Mouse (Mus musculus) intestine, embryonic 15.5 days (tissue): ENCODE results near the gene Icam4. TPM values are rescaled to one million over a fixed set of nuclear protein-coding genes. Genes with fewer than 3 reads are reported as not detected.

ENCODE experiments used
- ATAC-seq: fragments of 200-750 bp; cut with Nextera tagmentation; 2 replicates; pipeline ENCODE4 v1.8.0; 2017; ENCODE audit warnings: moderate TSS enrichment, moderate library complexity
- H3K27ac ChIP-seq: fragments of 300-500 bp; sonication (generic); 2 replicates; pipeline ENCODE4 v1.5.1; 2015; ENCODE audit warnings: mild to moderate bottlenecking, inconsistent platforms
- H3K27me3 ChIP-seq: fragments of 300-500 bp; sonication (generic); replicated peaks from 2 replicates; pipeline ENCODE4 v1.6.1; 2015; ENCODE audit warnings: inconsistent platforms
- H3K36me3 ChIP-seq: fragments of 300-500 bp; sonication (generic); 2 replicates; pipeline ENCODE4 v1.6.1; 2015; ENCODE audit warnings: inconsistent platforms
- H3K4me1 ChIP-seq: fragments of 300-500 bp; sonication (generic); replicated peaks from 2 replicates; pipeline ENCODE4 v1.6.1; 2015; ENCODE audit warnings: inconsistent platforms
- H3K4me2 ChIP-seq: fragments of 300-500 bp; sonication (generic); replicated peaks from 2 replicates; pipeline ENCODE4 v1.6.1; 2015; ENCODE audit warnings: mild to moderate bottlenecking, inconsistent platforms
- H3K4me3 ChIP-seq: fragments of 300-500 bp; sonication (generic); replicated peaks from 2 replicates; pipeline ENCODE4 v1.5.1; 2015; ENCODE audit warnings: inconsistent platforms
- H3K9ac ChIP-seq: fragments of 300-500 bp; sonication (generic); 2 replicates; pipeline ENCODE4 v1.6.1; 2015; ENCODE audit warnings: inconsistent platforms
- H3K9me3 ChIP-seq: fragments of 300-500 bp; sonication (generic); 2 replicates; pipeline ENCODE4 v1.6.1; 2016; ENCODE audit warnings: inconsistent platforms
- WGBS: fragments of 180-500 bp; shearing (Covaris S2); methylation state at CpG from one replicate; pipeline ENCODE4 v1.1.7; 2015; 5-methylcytosine and 5-hydroxymethylcytosine counted together
- polyA plus RNA-seq: library from polyadenylated mRNA; unstranded; fragments of >200 nt; fragmentation: Nextera tagmentation; extraction: Ambion mirVana; gene quantifications from 2 replicates; pipeline ENCODE4 v1.2.1, GENCODE M21; 2015

Gene Icam4
- polyA plus RNA-seq, 1 experiment from 2014 or later: 2.9 TPM

GRCm38 (mm10) chr9:21015571-21016130 lies 13.5 kb upstream of the Icam4 start, which contains the start of gene Icam1:
Gene Icam1, plus strand, starts transcription at chr9:21015985.
- Histone ChIP-seq H3K9ac (peak within 1 kb of the TSS; percentile 37), H3K27me3 (peaks cover 15% of the 10 kb centered on the region), H3K4me2 (peak within 1 kb of the TSS; percentile 83), H3K4me3 (peak within 1 kb of the TSS; percentile 44), H3K27ac (peak within 1 kb of the TSS; percentile 51; the same call in 1 of the 2 replicates), H3K36me3 (no peaks in the 10 kb centered on the region), H3K4me1 (peaks cover 27% of the 10 kb centered on the region), H3K9me3 (no peaks in the 10 kb centered on the region)
- under 1% methylated on average over 30 of the region's 30 CpGs for WGBS
- peak; percentile 88 for ATAC-seq

GRCm38 (mm10) chr9:21016331-21017176 lies 12.6 kb upstream of the Icam4 start:
- peak overlapping the region; percentile 13; the same call in 1 of the 2 replicates for H3K9ac ChIP-seq
- ATAC-seq: peak; percentile 40
- no peak overlapping the region for H3K27ac ChIP-seq

GRCm38 (mm10) chr9:21017177-21017575 lies 12.0 kb upstream of the Icam4 start:
- H3K9ac ChIP-seq: no peak overlapping the region
- no peaks in the 10 kb centered on the region for H3K36me3 ChIP-seq
- peak overlapping the region; percentile 44; the same call in 1 of the 2 replicates for H3K4me3 ChIP-seq
- H3K4me2 ChIP-seq: peak overlapping the region; percentile 83
- peaks cover 15% of the 10 kb centered on the region for H3K27me3 ChIP-seq
- no peaks in the 10 kb centered on the region for H3K9me3 ChIP-seq
- 34% methylated on average over 4 of the region's 4 CpGs for WGBS
- no peak overlapping the region for H3K27ac ChIP-seq
- no peak for ATAC-seq
- H3K4me1 ChIP-seq: peaks cover 23% of the 10 kb centered on the region

More at GRCm38 (mm10) chr9:21016331-21017176, 12.6 kb upstream of the Icam4 start:
- no peaks in the 10 kb centered on the region for H3K36me3 ChIP-seq
- peak overlapping the region; percentile 83 for H3K4me2 ChIP-seq
- peaks cover 15% of the 10 kb centered on the region for H3K27me3 ChIP-seq
- H3K4me1 ChIP-seq: peaks cover 26% of the 10 kb centered on the region
- no peaks in the 10 kb centered on the region for H3K9me3 ChIP-seq
- peak overlapping the region; percentile 44 for H3K4me3 ChIP-seq
- WGBS: 6% methylated on average over 17 of the region's 17 CpGs

- no peak overlapping the region for H3K27ac ChIP-seq
- ATAC-seq: no peak
- H3K27me3 ChIP-seq: peaks cover 15% of the 10 kb centered on the region
- no peak overlapping the region for H3K9ac ChIP-seq
- WGBS: 62% methylated on average over 2 of the region's 2 CpGs
- H3K4me2 ChIP-seq: no peak overlapping the region
- no peak overlapping the region for H3K4me3 ChIP-seq
- H3K4me1 ChIP-seq: peaks cover 23% of the 10 kb centered on the region
- H3K9me3 ChIP-seq: no peaks in the 10 kb centered on the region
- no peaks in the 10 kb centered on the region for H3K36me3 ChIP-seq
These were observed 10.6 kb upstream of the Icam4 start for GRCm38 (mm10) chr9:21018600-21018999.

- Histone ChIP-seq H3K27ac (no peak overlapping the region), H3K9ac (no peak overlapping the region)
- WGBS: 85% methylated on average over 3 of the region's 3 CpGs
These were observed 7.8 kb upstream of the Icam4 start for GRCm38 (mm10) chr9:21021363-21021762.

GRCm38 (mm10) chr9:21022288-21022687 lies 6.9 kb upstream of the Icam4 start:
- Histone ChIP-seq H3K9me3 (no peaks in the 10 kb centered on the region), H3K9ac (no peak overlapping the region), H3K4me2 (no peak overlapping the region), H3K27ac (no peak overlapping the region), H3K27me3 (0 out of 2 replicates have a peak, but pooled peaks cover 2% of the 10 kb centered on the region), H3K4me3 (no peak overlapping the region), H3K36me3 (no peaks in the 10 kb centered on the region), H3K4me1 (no peaks in the 10 kb centered on the region)
- no peak for ATAC-seq
- 54% methylated on average over 6 of the region's 6 CpGs for WGBS

More at GRCm38 (mm10) chr9:21021363-21021762, 7.8 kb upstream of the Icam4 start:
- H3K27me3 ChIP-seq: peaks cover 8% of the 10 kb centered on the region; the same call in 1 of the 2 replicates
- no peaks in the 10 kb centered on the region for H3K9me3 ChIP-seq
- H3K4me1 ChIP-seq: peaks cover 6% of the 10 kb centered on the region; the same call in 1 of the 2 replicates
- H3K36me3 ChIP-seq: no peaks in the 10 kb centered on the region
- H3K4me3 ChIP-seq: no peak overlapping the region
- ATAC-seq: no peak
- H3K4me2 ChIP-seq: no peak overlapping the region

- H3K36me3 ChIP-seq: no peaks in the 10 kb centered on the region
- WGBS: 78% methylated on average over 1 of the region's 1 CpGs
These were observed 6.4 kb upstream of the Icam4 start for GRCm38 (mm10) chr9:21022726-21023125.

GRCm38 (mm10) chr9:21025258-21025810 lies 3.8 kb upstream of the Icam4 start:
- Histone ChIP-seq H3K36me3 (no peaks in the 10 kb centered on the region), H3K9ac (no peak overlapping the region), H3K4me1 (peaks cover 13% of the 10 kb centered on the region), H3K27ac (no peak overlapping the region), H3K4me2 (0 out of 2 replicates have a peak overlapping the region, but pooled peaks have one; percentile 2), H3K9me3 (no peaks in the 10 kb centered on the region), H3K4me3 (no peak overlapping the region), H3K27me3 (peaks cover 11% of the 10 kb centered on the region)
- ATAC-seq: no peak; the same call in 1 of the 2 replicates
- 51% methylated on average over 19 of the region's 19 CpGs for WGBS

More at GRCm38 (mm10) chr9:21022726-21023125, 6.4 kb upstream of the Icam4 start:
- Histone ChIP-seq H3K4me2 (no peak overlapping the region), H3K4me3 (no peak overlapping the region), H3K27me3 (no peaks in the 10 kb centered on the region), H3K9me3 (no peaks in the 10 kb centered on the region), H3K4me1 (no peaks in the 10 kb centered on the region), H3K9ac (no peak overlapping the region), H3K27ac (no peak overlapping the region)
- ATAC-seq: no peak

- no peaks in the 10 kb centered on the region for H3K9me3 ChIP-seq
- no peaks in the 10 kb centered on the region for H3K36me3 ChIP-seq
- H3K4me1 ChIP-seq: peaks cover 22% of the 10 kb centered on the region
- 75% methylated on average over 12 of the region's 12 CpGs for WGBS
- H3K4me2 ChIP-seq: no peak overlapping the region
- ATAC-seq: no peak
- H3K27ac ChIP-seq: no peak overlapping the region
- peaks cover 14% of the 10 kb centered on the region for H3K27me3 ChIP-seq
- H3K4me3 ChIP-seq: no peak overlapping the region
- no peak overlapping the region for H3K9ac ChIP-seq
These were observed 2.3 kb upstream of the Icam4 start for GRCm38 (mm10) chr9:21026849-21027248.

- no peak for ATAC-seq
- 55% methylated on average over 8 of the region's 8 CpGs for WGBS
- no peaks in the 10 kb centered on the region for H3K36me3 ChIP-seq
- H3K4me1 ChIP-seq: peaks cover 32% of the 10 kb centered on the region
- no peak overlapping the region for H3K4me2 ChIP-seq
- no peak overlapping the region for H3K9ac ChIP-seq
- H3K27me3 ChIP-seq: peaks cover 23% of the 10 kb centered on the region
- H3K27ac ChIP-seq: no peak overlapping the region
- H3K9me3 ChIP-seq: no peaks in the 10 kb centered on the region
- H3K4me3 ChIP-seq: no peak overlapping the region
These were observed 1.3 kb upstream of the Icam4 start for GRCm38 (mm10) chr9:21027774-21028290.

- Histone ChIP-seq H3K9ac (no peak overlapping the region), H3K36me3 (no peaks in the 10 kb centered on the region), H3K4me2 (no peak overlapping the region), H3K4me3 (no peak overlapping the region), H3K4me1 (peaks cover 38% of the 10 kb centered on the region), H3K27me3 (peaks cover 31% of the 10 kb centered on the region), H3K27ac (no peak overlapping the region), H3K9me3 (no peaks in the 10 kb centered on the region)
- no peak for ATAC-seq
- 70% methylated on average over 6 of the region's 6 CpGs for WGBS
These were observed 538 bp upstream of the Icam4 start for GRCm38 (mm10) chr9:21028560-21029110.
